In the genomic region with DNA sequence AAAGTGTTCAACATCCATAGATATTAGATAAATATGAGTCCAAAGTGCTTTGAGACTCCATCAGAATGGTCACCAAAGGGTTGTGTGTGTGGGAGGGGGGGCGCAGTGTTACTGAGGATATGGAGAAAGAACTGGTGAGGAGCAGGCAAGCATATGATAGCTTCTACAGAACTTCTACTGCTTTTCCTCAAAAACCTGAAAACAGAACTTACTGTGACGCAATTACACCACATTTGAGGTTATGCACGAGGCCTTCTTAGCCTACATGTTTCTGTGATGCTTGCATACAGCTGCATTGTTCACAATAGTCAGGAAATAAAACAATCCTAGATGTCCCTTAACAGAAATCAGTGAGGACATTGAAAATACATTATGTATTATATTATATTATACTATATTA, we compare ENCODE assay signal across 28 mouse cellular contexts.
"Had no signal": no experiment of that assay in that cellular context is flagged by ENCODE, and none has a peak within 500 bp of the region (broad histone marks: within the 10 kb centered on the region; RNA-seq: fewer than 3 reads in every experiment).

No protein-coding gene starts in this region.

- H3K27me3 ChIP-seq: embryonic facial prominence, embryonic 12.5 days; embryonic facial prominence, embryonic 13.5 days; embryonic facial prominence, embryonic 15.5 days; forebrain, embryonic 12.5 days; forebrain, embryonic 13.5 days; forebrain, embryonic 15.5 days had no signal

- H3K9me3 ChIP-seq: embryonic facial prominence, embryonic 10.5 days; embryonic facial prominence, embryonic 12.5 days; embryonic facial prominence, embryonic 13.5 days; embryonic facial prominence, embryonic 15.5 days; forebrain, embryonic 10.5 days; forebrain, embryonic 12.5 days; forebrain, embryonic 13.5 days; forebrain, embryonic 15.5 days; heart, embryonic 10.5 days had no signal

- ATAC-seq: forebrain, embryonic 13.5 days; forebrain, embryonic 15.5 days; forebrain, postnatal 0 days had no signal

- H3K4me2 ChIP-seq: embryonic facial prominence, embryonic 12.5 days; embryonic facial prominence, embryonic 13.5 days; embryonic facial prominence, embryonic 15.5 days; forebrain, embryonic 12.5 days; forebrain, embryonic 13.5 days; forebrain, embryonic 15.5 days; heart, embryonic 11.5 days had no signal

- H3K4me3 ChIP-seq: embryonic facial prominence, embryonic 10.5 days; embryonic facial prominence, embryonic 12.5 days; embryonic facial prominence, embryonic 13.5 days; embryonic facial prominence, embryonic 15.5 days; erythroblast, embryonic 14.5 days; forebrain, embryonic 10.5 days; forebrain, embryonic 12.5 days; forebrain, embryonic 13.5 days; forebrain, embryonic 15.5 days; gastrocnemius, adult 2 months; heart, adult 2 months; heart, embryonic 10.5 days had no signal

- H3K4me1 ChIP-seq: embryonic facial prominence, embryonic 10.5 days; embryonic facial prominence, embryonic 12.5 days; embryonic facial prominence, embryonic 13.5 days; embryonic facial prominence, embryonic 15.5 days; forebrain, embryonic 15.5 days; heart, embryonic 10.5 days had no signal

- DNase-seq: cerebellum, adult 8-10 months; cerebellum, adult 9-10 months; cerebellum, adult 9-11 months; cerebellum, postnatal 10 days; cerebellum, postnatal 14 days; cerebellum, postnatal 25 days; cerebellum, postnatal 36 days; embryo, embryonic 11 days; forebrain, postnatal 0 days; gastrocnemius, adult 2 months; gastrocnemius, postnatal 10 days; gastrocnemius, postnatal 14 days; gastrocnemius, postnatal 25 days; gastrocnemius, postnatal 36 days; heart, adult 11 months; heart, adult 18-20 months; heart, adult 2 months had no signal

- H3K27ac ChIP-seq: embryonic facial prominence, embryonic 10.5 days; embryonic facial prominence, embryonic 12.5 days; embryonic facial prominence, embryonic 13.5 days; embryonic facial prominence, embryonic 15.5 days; forebrain, embryonic 10.5 days; forebrain, embryonic 12.5 days; forebrain, embryonic 13.5 days; forebrain, embryonic 15.5 days; gastrocnemius, adult 2 months; heart, adult 2 months; heart, embryonic 10.5 days had no signal

- H3K9ac ChIP-seq: embryonic facial prominence, embryonic 12.5 days; embryonic facial prominence, embryonic 13.5 days; embryonic facial prominence, embryonic 15.5 days; forebrain, embryonic 12.5 days; forebrain, embryonic 13.5 days; forebrain, embryonic 15.5 days; forebrain, postnatal 0 days had no signal

- H3K36me3 ChIP-seq: embryonic facial prominence, embryonic 10.5 days; embryonic facial prominence, embryonic 12.5 days; embryonic facial prominence, embryonic 13.5 days; embryonic facial prominence, embryonic 15.5 days; forebrain, embryonic 10.5 days; forebrain, embryonic 12.5 days; forebrain, embryonic 15.5 days; heart, embryonic 10.5 days had no signal
